Mouse (Mus musculus): ENCODE results near the gene Calr3. TPM values are rescaled to one million over a fixed set of nuclear protein-coding genes. Genes with fewer than 3 reads are reported as not detected.

Calr3 gene
- 1 to 10 TPM; 3.9 TPM for total RNA-seq (2021)
- 0.17 and 0.41 TPM in 2 replicates for polyA plus RNA-seq (2012; rRNA removed)
- long read RNA-seq, transcript Calr3-201 (9 exons, 1,769 nt): major isoform, 5 of 6 reads
- long read RNA-seq, partial matches to known transcripts: 1 of 6 reads
- long read RNA-seq, other reads (novel, unspliced or antisense): 0 of 6 reads

DNA sequence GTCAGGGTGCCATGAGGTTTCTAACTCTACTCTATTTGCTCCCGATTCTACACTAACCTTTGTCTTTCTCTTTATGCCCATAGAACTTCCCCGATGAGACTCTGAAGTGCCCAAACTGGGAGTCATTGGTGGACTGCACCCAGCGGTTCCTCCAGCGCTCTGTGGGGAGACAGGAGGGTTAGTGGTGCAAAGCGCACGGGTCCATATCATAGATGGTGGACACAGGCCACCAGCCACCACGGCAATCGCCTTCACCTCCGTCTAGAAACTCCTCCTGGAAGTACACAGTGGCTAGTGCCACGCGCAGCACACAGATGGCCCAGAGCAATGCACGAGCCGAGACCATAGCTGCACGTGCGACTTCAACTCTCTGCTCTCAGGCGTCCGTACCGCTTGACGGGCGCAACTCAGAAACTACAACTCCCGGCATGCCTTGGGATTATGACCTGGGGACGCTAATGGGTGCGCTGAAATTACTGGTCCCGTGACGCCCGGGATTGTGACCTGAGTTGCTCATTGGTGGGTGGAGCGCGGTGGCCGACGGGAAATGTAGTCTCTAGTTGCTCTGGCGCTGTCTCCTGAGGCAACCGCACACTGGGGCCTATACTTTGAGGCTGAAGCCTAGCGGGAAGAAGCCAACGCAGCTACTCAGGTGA is at the start of gene Calr3, which contains the start of gene 1700030K09Rik:
Gene Calr3 (minus strand): TSS at position 533 of the 656 bp plus-strand sequence.
Gene 1700030K09Rik (plus strand): TSS at position 543 of the 656 bp plus-strand sequence.
- peak; percentile 99 for DNase-seq

DNA sequence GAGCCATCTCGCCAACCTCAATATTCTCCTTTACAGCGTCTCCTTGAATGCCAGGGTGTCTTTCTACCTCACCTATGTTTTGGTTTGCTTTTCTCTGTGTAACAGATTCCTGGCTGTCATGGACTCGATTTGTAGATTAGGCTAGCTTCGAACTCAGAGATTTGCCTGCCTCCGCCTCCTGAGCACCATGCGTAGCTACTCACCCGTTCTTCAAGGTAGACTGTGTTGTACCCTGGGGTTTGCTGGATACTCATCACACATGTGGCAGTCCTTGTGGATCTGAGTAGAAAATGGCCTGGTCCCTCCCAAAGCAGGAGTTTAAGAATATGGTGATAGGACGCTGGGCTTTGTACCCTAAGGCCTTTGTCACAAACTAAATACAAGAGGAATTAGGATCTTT is 49.7 kb upstream of the Calr3 start:
- no peak for DNase-seq

DNA sequence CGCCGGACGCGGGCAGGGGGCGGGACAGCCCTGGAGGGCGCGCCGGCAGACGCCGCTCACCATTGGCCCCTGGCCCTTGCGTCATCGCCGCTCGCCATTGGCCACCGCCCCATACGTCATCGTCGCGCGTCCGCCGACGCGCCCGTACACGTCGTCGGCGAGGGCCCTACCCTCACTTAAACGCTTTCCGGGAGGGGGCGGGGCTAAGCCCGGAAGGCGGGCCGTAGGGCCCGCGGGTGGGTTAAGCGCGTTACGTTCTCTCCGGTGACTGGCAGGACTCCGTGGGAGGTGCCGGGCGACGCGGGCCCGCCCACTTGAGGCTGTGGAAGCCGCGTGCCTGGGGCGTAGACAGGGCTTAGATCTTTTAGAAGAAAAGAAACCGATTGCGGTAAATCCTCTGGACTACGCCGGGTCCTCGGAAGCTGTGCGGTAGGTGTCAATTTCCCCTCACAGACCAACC is 49.0 kb upstream of the Calr3 start:
- peak; percentile 100 for DNase-seq

DNA sequence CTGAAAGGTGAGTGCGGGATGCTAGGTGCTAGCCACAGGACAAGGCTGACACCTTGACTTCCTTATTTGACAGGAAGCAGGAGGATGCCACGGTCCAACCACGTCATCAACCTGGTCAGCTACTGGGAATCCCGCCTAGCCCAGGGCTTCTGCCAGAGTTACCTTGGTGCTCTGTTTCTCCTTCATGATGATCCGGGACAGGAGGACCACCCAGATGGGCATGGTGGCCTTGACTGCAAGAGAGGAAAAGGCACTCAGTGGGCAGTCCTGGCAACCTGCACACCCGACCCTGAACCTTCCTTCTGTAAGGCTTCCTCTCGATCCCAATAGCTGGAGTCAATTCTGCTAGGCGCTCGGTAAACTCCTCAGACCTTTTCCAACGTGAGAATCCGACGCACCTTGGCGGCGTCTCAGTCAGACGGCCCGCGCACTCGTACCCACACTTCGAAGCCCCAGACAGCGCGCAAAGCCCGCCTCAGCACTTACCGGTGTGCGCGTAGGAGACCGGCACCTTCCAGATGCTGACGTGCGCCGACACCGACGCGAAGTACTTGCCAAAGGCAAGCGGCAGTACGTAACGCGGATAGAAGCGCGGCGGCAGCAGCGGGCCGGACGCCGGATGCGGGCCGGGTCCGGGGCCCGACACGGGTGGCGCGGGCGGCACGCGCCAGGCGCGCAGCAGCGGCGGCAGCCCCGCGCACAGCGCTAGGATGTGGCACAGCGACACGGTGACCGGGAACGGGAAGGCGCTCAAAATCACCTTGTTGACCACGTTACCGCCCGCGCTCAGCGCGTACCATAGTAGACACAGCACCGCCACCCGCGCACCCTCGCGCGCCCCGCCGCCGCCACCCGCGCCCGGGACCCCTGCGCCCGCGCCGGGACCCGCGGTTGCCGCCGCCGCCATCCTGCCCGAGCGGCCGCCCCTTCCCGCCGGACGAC is 48.3 kb upstream of the Calr3 start, which contains the start of gene Slc35e1:
Gene Slc35e1 (minus strand): TSS at position 935 of the 942 bp plus-strand sequence.
- no peak for DNase-seq

DNA sequence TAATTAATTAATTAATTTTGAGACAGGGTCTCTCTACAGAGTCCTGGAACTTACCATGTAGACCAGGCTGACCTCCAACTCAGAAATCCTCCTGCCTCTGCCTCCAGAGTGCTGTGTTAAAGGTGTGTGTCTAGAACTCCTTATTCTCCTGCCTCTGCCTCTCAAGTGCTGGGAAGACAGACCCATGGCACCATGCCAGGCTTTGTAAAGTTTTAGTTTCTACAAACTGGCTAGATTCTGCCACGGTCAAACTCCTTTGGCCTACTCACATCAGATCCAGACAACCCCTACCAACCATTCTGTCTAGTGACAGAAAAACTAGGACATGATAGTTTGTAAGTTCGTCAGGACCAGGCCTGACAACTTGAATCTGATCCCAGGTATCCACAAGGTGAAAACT is 47.3 kb upstream of the Calr3 start:
- DNase-seq: no peak

DNA sequence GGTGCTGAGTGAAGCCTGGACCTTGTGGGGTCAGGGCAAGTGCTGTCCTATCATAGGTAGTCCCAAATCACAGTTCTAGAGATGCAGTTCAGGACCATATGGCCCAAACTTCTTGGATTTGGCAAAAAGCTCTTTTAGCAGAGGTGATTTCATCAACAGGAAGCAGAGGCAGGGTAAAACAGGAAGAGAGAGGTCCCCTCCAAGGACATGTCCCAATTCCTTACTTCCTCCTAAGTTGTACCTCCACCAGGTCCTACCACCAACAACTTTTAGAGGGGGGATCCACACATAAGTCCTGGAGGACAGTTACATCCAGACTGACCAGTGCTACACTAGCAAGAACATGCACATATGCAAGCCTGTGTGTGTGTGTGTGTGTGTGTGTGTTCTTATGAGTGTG is 43.3 kb upstream of the Calr3 start:
- DNase-seq: no peak

DNA sequence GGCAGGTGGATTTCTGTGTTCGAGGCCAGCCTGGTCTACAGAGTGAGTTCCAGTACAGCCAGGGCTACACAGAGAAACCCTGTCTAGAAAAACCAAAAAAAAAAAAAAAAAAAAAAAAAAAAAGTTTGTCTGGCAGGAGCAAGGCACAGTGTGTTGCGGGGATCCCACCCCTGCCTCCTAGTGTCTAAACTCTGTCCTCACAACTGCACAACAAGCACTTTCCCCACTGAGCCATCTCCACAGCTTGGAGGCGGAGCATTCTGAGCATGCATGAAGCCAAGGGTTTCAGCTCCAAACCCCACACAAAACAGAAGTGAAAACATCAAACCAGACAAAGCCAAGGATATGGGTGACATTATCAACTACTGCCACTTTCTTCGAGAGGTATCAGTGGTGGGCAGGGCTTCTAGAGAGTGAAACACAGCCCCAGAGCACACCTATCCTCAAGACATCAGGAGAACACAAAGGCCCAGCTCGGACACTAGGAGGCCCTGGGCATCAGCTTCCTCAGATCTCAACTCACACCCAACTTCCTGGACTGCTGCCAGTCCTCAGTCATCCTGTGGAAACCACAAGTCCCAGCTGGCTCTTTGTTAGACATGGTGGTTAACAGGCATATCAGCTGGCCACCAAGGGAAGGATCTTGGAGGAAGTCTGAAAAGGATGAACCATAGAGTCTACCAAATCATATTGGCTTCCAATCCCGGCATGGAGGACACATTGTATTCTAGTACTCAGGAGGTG is 42.0 kb upstream of the Calr3 start:
- peak; percentile 28 for DNase-seq

DNA sequence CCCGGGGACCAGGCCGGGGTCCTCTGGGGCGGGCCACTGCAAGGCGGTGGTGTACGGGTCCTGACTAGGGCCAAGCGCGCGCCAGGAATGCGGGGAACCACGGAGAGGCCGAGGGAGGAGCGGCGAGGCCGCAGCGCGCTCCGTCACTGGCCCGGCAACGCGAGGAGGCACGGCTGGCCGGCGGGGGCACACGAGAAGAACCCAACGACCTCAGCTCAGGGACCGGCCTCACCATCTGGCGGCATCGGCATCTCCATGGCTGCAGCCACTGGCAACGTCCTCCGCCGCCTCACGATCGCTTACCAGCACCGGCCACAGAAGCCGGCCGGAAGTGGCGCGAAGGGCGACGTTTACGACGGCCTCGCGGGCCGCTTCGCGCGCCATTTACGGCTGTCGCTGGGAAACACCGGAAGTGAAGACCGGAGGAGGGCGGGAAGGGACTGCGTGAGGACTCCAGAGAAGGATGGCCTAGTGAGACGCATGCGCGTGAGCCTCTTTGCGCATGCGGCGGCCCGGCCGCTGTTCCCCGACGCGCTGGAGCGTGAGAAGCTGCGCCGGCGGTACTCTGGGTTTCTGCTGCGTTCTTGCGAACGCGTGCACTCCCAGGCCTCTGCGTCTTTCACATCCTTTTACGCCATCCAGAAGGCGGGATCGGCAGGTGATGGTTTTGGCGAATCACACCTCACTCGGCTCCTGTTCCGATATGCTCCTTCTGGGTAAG is 31.3 kb upstream of the Calr3 start, which contains the start of gene Cherp:
Gene Cherp (minus strand): TSS at position 401 of the 721 bp plus-strand sequence.
- DNase-seq: peak; percentile 98

DNA sequence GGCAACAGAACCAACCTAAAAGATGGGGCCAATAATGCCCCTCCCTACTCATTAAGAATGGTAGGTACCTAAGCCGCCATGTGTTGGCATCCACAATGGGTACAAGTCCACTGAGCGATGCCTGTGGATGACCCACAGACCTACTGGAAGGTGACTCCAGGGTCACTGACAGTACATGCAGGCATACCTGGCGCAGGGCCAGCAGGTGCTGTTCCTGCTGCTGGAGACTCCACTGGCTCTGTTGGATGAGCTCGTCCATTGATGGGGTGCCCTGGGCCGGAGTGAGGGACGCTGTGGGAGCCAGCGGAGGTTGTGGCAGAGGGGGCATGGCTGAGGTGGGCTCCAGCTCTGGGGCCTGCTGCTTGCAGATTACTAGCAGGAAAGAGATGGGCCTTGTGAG is 27.0 kb upstream of the Calr3 start:
- no peak for DNase-seq

DNA sequence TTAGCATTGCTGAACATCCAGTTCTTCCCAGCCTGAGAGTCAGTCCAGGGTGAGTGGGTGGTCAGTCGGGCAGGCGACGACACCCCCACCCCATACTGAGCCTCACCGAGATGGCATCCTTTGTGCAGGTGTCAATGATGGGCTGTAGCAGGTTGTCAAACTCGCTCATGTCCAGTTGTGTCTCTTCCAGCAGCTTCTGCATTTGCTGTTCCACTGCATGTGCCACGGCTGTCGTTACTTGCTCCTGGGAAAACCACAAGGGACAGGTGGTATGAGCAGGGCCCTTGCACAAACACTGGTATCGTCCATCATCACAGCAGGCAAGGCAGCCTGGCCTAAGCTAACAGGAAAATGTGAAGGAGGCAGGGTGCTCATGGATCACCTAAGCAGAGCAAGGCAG is 26.3 kb upstream of the Calr3 start:
- DNase-seq: no peak

DNA sequence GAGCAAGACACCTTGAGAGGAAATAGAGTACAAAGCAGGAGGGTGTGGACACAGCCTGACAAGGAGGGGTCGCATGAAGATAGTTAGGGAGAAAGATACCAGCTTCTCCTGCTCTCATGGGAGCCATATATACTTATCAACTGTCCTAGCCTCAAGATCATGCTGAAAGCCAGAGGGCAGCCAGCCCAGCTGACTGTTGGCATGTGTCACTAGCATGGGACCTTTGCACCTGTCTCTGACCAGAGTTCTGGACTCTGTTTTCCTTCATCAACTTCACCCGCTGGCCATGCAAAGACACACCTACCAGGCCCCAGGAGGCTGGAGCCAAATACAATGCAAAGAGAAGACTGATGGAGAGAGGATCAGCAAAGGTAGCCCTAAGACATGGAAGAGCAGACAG is 25.6 kb upstream of the Calr3 start:
- DNase-seq: no peak

DNA sequence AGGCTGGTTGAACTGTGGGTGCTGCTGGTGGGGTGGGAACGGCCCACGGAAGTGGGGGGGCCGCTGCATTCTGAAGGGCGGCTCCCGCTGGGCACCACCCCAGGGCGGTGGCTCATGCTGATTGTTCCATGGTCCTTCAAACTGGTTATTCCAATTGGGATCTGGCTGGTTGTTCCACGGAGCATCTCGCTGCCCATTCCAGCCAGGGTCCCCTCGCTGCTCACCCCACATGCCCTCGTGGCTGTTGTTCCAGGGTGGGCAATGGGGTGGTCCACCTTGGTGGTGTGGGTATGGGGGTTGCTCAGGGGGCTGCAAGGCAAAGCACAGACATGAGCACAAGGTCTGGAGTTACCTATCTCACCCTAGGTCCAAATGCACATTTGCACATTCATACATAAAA is 20.5 kb upstream of the Calr3 start:
- DNase-seq: no peak

DNA sequence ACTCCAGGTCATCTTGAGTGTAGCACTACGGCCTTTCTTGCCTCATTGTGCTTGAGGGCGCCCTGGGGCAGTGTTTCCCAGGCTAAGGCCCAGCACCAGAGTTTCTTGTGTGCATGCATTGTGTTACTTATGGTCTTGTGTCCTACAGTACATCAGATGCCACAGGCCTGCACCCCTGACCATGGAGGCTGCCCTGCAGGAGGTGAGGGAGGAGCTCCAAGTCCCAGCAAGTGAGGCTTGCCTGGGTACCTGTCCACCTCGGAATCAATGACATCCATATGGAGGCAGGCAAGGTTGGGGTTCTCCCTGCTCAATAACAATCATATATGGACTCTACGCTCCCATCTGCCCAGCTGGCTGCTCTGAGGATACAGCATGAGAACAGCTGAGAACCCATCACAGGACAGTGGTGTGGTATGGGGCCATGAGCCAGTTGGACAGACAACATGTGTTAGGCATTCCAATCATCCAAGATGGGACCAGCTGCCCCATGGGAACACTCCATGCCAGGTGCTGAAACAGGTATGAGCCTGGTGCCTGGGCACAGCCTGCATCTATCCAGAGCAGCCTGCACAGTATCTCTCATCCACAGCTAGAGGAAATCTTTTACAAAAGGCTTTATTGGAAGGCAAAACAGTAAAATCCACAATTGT is 16.3 kb upstream of the Calr3 start:
- DNase-seq: no peak

DNA sequence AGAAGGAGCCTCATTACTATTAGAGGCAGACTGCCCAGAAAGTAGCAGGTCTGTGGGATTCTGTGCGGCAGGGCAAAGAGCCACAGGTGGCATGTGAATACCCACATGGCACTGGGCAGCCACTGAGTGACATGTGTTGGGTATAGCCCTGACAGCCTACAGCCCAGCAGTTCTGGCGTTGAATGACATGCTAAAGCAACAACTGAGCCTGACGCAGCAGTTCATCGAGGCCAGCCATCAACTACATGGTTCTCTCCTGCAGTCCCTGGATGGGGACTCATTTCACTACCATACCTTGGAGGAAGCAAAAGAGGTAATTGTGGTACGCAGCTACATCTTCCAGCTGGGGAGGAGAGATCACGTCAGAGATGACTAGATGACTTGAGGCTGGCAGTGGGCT is 14.8 kb upstream of the Calr3 start:
- DNase-seq: no peak

DNA sequence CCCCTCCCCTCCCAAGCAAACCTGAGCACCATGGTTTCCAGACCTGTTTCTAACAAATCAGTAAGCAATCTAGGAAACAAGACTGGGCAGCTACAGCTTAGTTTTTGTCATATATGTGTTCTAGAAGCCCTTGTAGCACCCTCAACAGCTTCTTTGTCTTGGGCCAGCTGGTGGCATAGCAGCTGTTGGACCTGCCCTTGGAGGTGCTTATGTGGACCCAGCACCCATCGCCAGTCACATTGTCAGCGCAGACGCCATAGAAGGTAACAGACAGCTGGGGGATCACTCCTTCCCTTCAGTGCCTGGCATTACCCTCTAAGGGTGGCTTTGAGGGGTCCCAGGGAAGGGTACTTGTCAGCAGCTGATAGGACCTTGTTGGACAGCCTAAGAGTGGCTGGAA is 14.1 kb upstream of the Calr3 start:
- no peak for DNase-seq

DNA sequence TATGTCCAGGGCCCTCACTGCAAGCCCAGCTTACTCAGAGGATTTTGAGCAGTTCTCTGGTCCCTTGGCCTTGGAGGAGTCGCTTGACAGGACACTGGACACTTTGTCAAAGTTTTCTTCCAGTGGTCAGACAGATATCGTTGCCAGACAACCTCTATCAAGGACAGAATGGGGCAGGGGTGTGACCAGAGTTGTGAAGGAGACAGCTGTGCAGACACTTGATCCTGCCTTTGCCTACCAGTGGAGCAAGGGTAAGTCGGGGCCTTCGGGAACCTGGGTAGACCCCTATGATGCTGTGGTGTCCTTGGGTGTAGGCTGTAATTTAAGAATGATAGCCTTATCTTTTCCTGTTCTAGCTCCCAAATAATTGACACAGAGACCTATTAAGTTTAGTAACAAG is 11.6 kb upstream of the Calr3 start:
- no peak for DNase-seq

DNA sequence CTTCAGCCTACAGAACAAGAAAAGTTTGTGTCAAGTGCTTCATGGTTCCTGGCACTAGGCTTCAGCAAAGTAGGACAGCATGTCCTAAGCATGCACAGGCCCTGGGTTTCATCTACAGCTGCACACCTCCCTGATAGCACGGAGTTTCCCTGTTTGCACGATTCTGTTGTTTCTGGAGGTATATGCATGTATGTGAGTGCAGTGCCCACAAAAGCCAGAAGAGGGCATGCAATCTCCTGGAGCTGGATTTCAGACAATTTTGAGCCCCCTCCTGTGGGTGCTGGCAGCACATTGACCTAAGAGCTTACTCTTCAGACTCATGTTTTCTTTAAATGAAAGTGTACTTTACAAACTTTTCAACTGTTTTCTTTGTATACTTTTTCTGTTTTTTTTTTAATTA is 10.2 kb upstream of the Calr3 start:
- DNase-seq: no peak

DNA sequence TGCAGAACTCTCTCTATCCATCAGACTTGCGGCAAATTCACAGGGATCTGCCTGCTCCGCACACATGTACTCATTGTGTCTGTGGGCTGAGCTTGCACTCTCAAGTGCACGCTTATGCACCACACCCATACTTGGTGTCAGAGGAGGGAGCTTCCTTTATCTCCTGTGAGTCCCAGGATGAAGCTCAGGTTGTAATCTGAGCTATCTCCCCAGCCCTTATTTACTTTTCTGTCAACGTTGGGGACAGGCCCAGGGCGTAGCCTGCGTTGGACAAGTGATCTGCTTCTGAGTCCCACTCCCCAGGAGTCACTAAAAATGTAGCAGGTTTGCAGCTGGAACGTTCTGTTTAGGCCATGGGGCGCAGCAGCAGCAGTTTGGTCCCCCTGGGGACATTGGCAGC is 7.8 kb upstream of the Calr3 start:
- no peak for DNase-seq

DNA sequence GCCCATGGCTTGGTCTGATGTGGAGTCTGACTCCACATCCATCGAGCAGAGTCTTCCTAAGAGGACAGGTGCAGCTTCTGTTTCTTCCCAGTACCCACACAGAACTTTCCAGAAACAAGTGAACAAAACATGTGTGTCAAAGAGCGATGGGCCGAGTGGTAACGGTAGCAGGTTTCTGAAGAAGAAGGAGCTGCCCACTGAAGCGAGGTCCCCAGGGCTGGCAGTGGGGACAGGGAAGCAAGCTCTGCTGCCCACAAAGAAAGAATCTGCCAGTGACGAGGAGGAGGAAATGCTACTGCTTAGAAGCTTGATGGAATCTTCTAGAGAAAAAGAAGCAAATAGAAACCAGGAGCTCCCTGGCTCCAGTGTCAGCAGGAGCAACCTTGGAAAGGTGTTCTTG is 1.4 kb upstream of the Calr3 start:
- no peak for DNase-seq

DNA sequence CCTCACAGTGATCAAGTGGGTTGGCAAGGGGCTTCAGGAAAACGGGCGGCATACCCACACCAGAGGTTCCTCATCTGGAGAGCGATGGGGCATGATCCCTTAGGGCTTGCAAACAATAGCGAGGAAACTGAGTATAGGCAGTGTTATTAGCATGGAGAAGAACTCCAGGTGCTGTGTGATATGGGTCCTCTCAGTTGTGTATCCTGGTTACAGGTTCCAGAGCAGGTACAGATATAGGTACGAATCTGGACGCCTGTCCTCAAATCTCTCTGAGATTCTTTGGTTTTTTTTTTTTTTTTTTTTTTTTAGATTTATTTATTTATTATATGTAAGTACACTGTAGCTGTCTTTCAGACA is 302 bp upstream of the Calr3 start:
- DNase-seq: no peak

Data from adrenal gland, adult 2 months (tissue).